Mouse (Mus musculus): ENCODE results near the gene Stx5a.

Gene Stx5a

GRCm38 (mm10) chr19:8747368-8747767, 6.2 kb downstream of the Stx5a start:
- no peak for DNase-seq

- DNase-seq: no peak
Observed at GRCm38 (mm10) chr19:8755652-8756051, 14.4 kb downstream of the Stx5a start.

GRCm38 (mm10) chr19:8756635-8757387, 15.6 kb downstream of the Stx5a start, which contains the start of gene Nxf1:
Gene Nxf1, plus strand, starts transcription at chr19:8757073.
- DNase-seq: peak; percentile 97

GRCm38 (mm10) chr19:8757471-8757998, 16.3 kb downstream of the Stx5a start:
- peak; percentile 13 for DNase-seq

GRCm38 (mm10) chr19:8758899-8759298, 17.7 kb downstream of the Stx5a start:
- DNase-seq: no peak

GRCm38 (mm10) chr19:8760757-8761156, 19.5 kb downstream of the Stx5a start:
- peak; percentile 50 for DNase-seq

- DNase-seq: no peak
Observed at GRCm38 (mm10) chr19:8763276-8763675, 22.1 kb downstream of the Stx5a start.

GRCm38 (mm10) chr19:8765562-8765961, 24.3 kb downstream of the Stx5a start:
- DNase-seq: no peak

- peak; percentile 90 for DNase-seq
Observed at GRCm38 (mm10) chr19:8770567-8771270, 29.5 kb downstream of the Stx5a start, which contains the start of gene Tmem223. Gene Tmem223, plus strand, starts transcription at chr19:8770996.

- no peak for DNase-seq
Observed at GRCm38 (mm10) chr19:8772996-8773395, 31.8 kb downstream of the Stx5a start.

GRCm38 (mm10) chr19:8773409-8773808, 32.2 kb downstream of the Stx5a start:
- DNase-seq: no peak

- peak; percentile 99 for DNase-seq
Observed at GRCm38 (mm10) chr19:8774086-8774835, 33.0 kb downstream of the Stx5a start, which contains the start of gene Tmem179b. Gene Tmem179b, minus strand, starts transcription at chr19:8774467.

GRCm38 (mm10) chr19:8774951-8775421, 33.8 kb downstream of the Stx5a start:
- DNase-seq: no peak

GRCm38 (mm10) chr19:8786008-8786781, 45.0 kb downstream of the Stx5a start, which contains the start of gene Taf6l:
Gene Taf6l, minus strand, starts transcription at chr19:8786417.
- DNase-seq: peak; percentile 89

GRCm38 (mm10) chr19:8788521-8788920, 47.3 kb downstream of the Stx5a start:
- no peak for DNase-seq

- DNase-seq: no peak
Observed at GRCm38 (mm10) chr19:8789171-8789570, 48.0 kb downstream of the Stx5a start.

GRCm38 (mm10) chr19:8790171-8790570, 49.0 kb downstream of the Stx5a start:
- DNase-seq: no peak

GRCm38 (mm10) chr19:8798264-8798946, 57.2 kb downstream of the Stx5a start, which contains the start of gene Polr2g:
Gene Polr2g, minus strand, starts transcription at chr19:8798577.
- peak; percentile 90 for DNase-seq

- DNase-seq: no peak
Observed at GRCm38 (mm10) chr19:8798947-8799315, 57.7 kb downstream of the Stx5a start.

GRCm38 (mm10) chr19:8802130-8802821, 61.1 kb downstream of the Stx5a start, which contains the start of gene Zbtb3:
Gene Zbtb3, plus strand, starts transcription at chr19:8802555.
- peak; percentile 88 for DNase-seq

Data from thymus, postnatal 4 days (tissue).